Mouse (Mus musculus): ENCODE results near the gene V1rd19.
"Not testable (repeated sequence)": the region's sequence is repeated elsewhere in the genome, so short reads cannot be mapped to it uniquely, and the experiment has no call there.

The V1rd19 gene

GRCm38 (mm10) chr7:24001391-24001790, at the start of gene V1rd19:
TSS of gene V1rd19 (plus strand) at chr7:24001691.
- DNase-seq (ENCODE audit: low spot score), result no peak

- not testable (repeated sequence) for DNase-seq (ENCODE audit: low spot score)
Observed at GRCm38 (mm10) chr7:23968044-23968443, 33.4 kb upstream of the V1rd19 start.

- DNase-seq (ENCODE audit: low spot score), result not testable (repeated sequence)
Observed at GRCm38 (mm10) chr7:23974315-23974714, 27.2 kb upstream of the V1rd19 start, which contains the start of gene Vmn1r181. TSS of gene Vmn1r181 (plus strand) at chr7:23974615.

DNA sequence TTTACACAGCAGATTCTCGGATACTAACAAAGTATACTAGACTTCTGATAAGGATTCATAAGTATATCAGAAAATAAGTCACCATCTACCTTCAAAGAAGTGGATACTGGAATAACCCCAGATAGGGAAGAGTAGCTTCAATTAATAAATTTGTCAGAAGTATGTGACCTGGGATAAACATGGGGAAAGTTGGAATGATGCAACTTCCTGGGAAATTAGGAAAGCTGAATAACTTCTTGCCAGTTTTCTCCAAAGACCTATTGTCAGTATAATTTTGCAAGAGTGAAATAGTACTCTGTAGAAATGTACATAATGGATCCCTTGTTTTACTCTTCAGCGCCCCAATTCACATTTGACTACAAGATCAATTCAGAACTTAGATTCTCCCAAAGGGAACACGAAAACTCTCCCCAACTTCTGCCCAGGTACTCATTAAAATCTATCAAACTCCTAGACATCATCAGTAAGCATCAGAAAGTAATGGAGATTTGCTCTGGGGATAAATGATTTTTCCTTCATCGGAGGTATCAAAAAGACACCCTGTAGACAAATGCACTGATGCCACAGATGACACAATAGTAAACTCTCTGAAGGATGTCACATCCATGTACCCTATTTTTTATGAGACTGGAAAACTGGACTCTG, 51.3 kb downstream of the V1rd19 start, which contains the start of gene Vmn1r183:
Gene Vmn1r183, plus strand, starts transcription at position 595 of the 645 bp plus-strand sequence.
- DNase-seq (ENCODE audit: low spot score), result no peak

Measured in ovary, postnatal 36 days (tissue).